Mouse (Mus musculus) limb, embryonic 13.5 days (tissue): Measurements from ENCODE around the gene Raet1e. TPM values are rescaled to one million over a fixed set of nuclear protein-coding genes. Genes with fewer than 3 reads are reported as not detected.
"Not testable (repeated sequence)": the region's sequence is repeated elsewhere in the genome, so short reads cannot be mapped to it uniquely, and the experiment has no call there.

Source experiments
- ATAC-seq: fragments of 200-750 bp; cut with Nextera tagmentation; 2 replicates; pipeline ENCODE4 v1.8.0; 2017; ENCODE audit warnings: low read depth, moderate number of reproducible peaks, moderate TSS enrichment; ENCODE audit not compliant: low FRiP score
- H3K27ac ChIP-seq: fragments of 300-500 bp; sonication (generic); 2 replicates; pipeline ENCODE4 v1.5.1; 2015; ENCODE audit warnings: inconsistent platforms, mild to moderate bottlenecking, moderate library complexity
- H3K27me3 ChIP-seq: fragments of 300-500 bp; sonication (generic); 2 replicates; pipeline ENCODE4 v1.6.1; 2015; ENCODE audit warnings: mild to moderate bottlenecking, inconsistent platforms
- H3K36me3 ChIP-seq: fragments of 300-500 bp; sonication (generic); 2 replicates; pipeline ENCODE4 v1.6.1; 2015; ENCODE audit warnings: inconsistent platforms, mild to moderate bottlenecking, moderate library complexity
- H3K4me1 ChIP-seq: fragments of 300-500 bp; sonication (generic); 2 replicates; pipeline ENCODE4 v1.6.1; 2015; ENCODE audit warnings: inconsistent platforms
- H3K4me2 ChIP-seq: fragments of 300-500 bp; sonication (generic); replicated peaks from 2 replicates; pipeline ENCODE4 v1.6.1; 2015; ENCODE audit warnings: inconsistent platforms, mild to moderate bottlenecking, moderate library complexity
- H3K4me3 ChIP-seq: fragments of 300-500 bp; sonication (generic); 2 replicates; pipeline ENCODE4 v1.5.1; 2015; ENCODE audit warnings: moderate library complexity, mild to moderate bottlenecking, inconsistent platforms
- H3K9ac ChIP-seq: fragments of 300-500 bp; sonication (generic); 2 replicates; pipeline ENCODE4 v1.6.1; 2015; ENCODE audit warnings: mild to moderate bottlenecking, inconsistent platforms
- H3K9me3 ChIP-seq: fragments of 300-500 bp; sonication (generic); 2 replicates; pipeline ENCODE4 v1.6.1; 2016; ENCODE audit warnings: inconsistent platforms
- WGBS: fragments of 180-500 bp; shearing (Covaris S2); methylation state at CpG from one replicate; pipeline ENCODE4 v1.1.7; 2015; 5-methylcytosine and 5-hydroxymethylcytosine counted together
- polyA plus RNA-seq: library from polyadenylated mRNA; unstranded; fragments of >200 nt; fragmentation: Nextera tagmentation; extraction: Ambion mirVana; gene quantifications from 2 replicates; pipeline ENCODE4 v1.2.1, GENCODE M21; 2015

The Raet1e gene
- polyA plus RNA-seq, 1 experiment from 2014 or later = 12.0 TPM

GRCm38 (mm10) chr10:22153147-22153690 is 5.2 kb upstream of the Raet1e start:
- not testable (repeated sequence) for H3K9me3 ChIP-seq, H3K27ac ChIP-seq, H3K36me3 ChIP-seq, ATAC-seq, H3K4me3 ChIP-seq, H3K9ac ChIP-seq, H3K4me2 ChIP-seq
- Histone ChIP-seq H3K27me3 (peaks cover 65% of the 10 kb centered on the region), H3K4me1 (peaks cover 24% of the 10 kb centered on the region)
- 4% methylated on average over 7 of the region's 7 CpGs for WGBS

- H3K4me3 ChIP-seq = peak overlapping the region; percentile 38
- WGBS = under 1% methylated on average over 38 of the region's 38 CpGs
- not testable (repeated sequence) for ATAC-seq, H3K27ac ChIP-seq, H3K9me3 ChIP-seq, H3K36me3 ChIP-seq, H3K9ac ChIP-seq
- H3K27me3 ChIP-seq = peaks cover 74% of the 10 kb centered on the region
- peak overlapping the region; percentile 64 for H3K4me2 ChIP-seq
- H3K4me1 ChIP-seq = peaks cover 31% of the 10 kb centered on the region
Measured at GRCm38 (mm10) chr10:22154127-22154526, 4.2 kb upstream of the Raet1e start.

GRCm38 (mm10) chr10:22154871-22155799 is 3.2 kb upstream of the Raet1e start:
- Histone ChIP-seq H3K27ac (no peak overlapping the region), H3K9ac (no peak overlapping the region), H3K27me3 (peaks cover 79% of the 10 kb centered on the region), H3K9me3 (no peaks in the 10 kb centered on the region), H3K4me1 (peaks cover 28% of the 10 kb centered on the region), H3K4me2 (no peak overlapping the region), H3K36me3 (no peaks in the 10 kb centered on the region), H3K4me3 (no peak overlapping the region)
- 12% methylated on average over 3 of the region's 3 CpGs for WGBS
- ATAC-seq = no peak

DNA sequence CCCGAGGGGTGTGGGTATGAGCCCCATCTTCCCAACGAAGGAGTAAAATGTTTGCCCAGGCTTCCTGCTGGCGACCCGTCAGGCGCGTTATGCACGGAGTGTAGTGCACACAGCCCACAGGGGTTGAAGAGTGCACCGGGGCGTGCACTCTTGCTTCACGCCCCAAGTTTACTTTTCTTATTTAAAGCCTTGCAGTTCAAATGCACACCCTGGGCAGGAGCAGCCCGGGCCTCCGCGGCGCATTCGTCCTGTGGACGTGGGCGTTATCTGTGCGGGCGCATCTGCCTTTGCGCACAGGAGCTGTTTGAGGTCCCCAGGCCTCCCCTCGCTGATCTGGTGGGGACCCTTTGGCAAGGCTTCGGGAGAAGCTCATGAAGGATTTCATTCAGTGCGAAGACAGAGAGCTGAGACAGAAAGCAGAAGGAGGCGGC is 777 bp downstream of the Raet1e start:
- Histone ChIP-seq H3K4me3 (peak overlapping the region; percentile 45), H3K27ac (no peak overlapping the region), H3K27me3 (peaks cover 74% of the 10 kb centered on the region), H3K9ac (no peak overlapping the region), H3K36me3 (no peaks in the 10 kb centered on the region), H3K9me3 (no peaks in the 10 kb centered on the region), H3K4me1 (peaks cover 14% of the 10 kb centered on the region), H3K4me2 (peak overlapping the region; percentile 70)
- WGBS = 2% methylated on average over 24 of the region's 24 CpGs
- no peak for ATAC-seq

- Histone ChIP-seq H3K9ac (no peak overlapping the region), H3K4me2 (peak overlapping the region; percentile 70; the same call in 1 of the 2 replicates), H3K27me3 (peaks cover 74% of the 10 kb centered on the region), H3K4me1 (peaks cover 14% of the 10 kb centered on the region), H3K36me3 (no peaks in the 10 kb centered on the region), H3K9me3 (no peaks in the 10 kb centered on the region), H3K27ac (no peak overlapping the region), H3K4me3 (no peak overlapping the region)
- under 1% methylated on average over 23 of the region's 23 CpGs for WGBS
- ATAC-seq = no peak
Measured at GRCm38 (mm10) chr10:22159581-22160140, 1.3 kb downstream of the Raet1e start.

GRCm38 (mm10) chr10:22163279-22163678 is 4.9 kb downstream of the Raet1e start:
- 13% methylated on average over 9 of the region's 9 CpGs for WGBS
- ATAC-seq = 0 out of 2 replicates have a peak, but pooled peaks have one; percentile 33
- Histone ChIP-seq H3K27me3 (peaks cover 40% of the 10 kb centered on the region), H3K4me1 (peaks cover 12% of the 10 kb centered on the region), H3K4me2 (peak overlapping the region; percentile 48)
- H3K36me3 ChIP-seq, H3K9ac ChIP-seq, H3K4me3 ChIP-seq, H3K9me3 ChIP-seq, H3K27ac ChIP-seq: not testable (repeated sequence)

- Histone ChIP-seq H3K27me3 (peaks cover 34% of the 10 kb centered on the region), H3K4me2 (peak overlapping the region; percentile 48)
- H3K4me3 ChIP-seq, H3K9ac ChIP-seq, H3K4me1 ChIP-seq, H3K27ac ChIP-seq, H3K36me3 ChIP-seq, H3K9me3 ChIP-seq: not testable (repeated sequence)
- WGBS = 38% methylated on average over 15 of the region's 16 CpGs
- ATAC-seq = peak; percentile 68; the same call in 1 of the 2 replicates
Measured at GRCm38 (mm10) chr10:22163705-22164583, 5.6 kb downstream of the Raet1e start.

DNA sequence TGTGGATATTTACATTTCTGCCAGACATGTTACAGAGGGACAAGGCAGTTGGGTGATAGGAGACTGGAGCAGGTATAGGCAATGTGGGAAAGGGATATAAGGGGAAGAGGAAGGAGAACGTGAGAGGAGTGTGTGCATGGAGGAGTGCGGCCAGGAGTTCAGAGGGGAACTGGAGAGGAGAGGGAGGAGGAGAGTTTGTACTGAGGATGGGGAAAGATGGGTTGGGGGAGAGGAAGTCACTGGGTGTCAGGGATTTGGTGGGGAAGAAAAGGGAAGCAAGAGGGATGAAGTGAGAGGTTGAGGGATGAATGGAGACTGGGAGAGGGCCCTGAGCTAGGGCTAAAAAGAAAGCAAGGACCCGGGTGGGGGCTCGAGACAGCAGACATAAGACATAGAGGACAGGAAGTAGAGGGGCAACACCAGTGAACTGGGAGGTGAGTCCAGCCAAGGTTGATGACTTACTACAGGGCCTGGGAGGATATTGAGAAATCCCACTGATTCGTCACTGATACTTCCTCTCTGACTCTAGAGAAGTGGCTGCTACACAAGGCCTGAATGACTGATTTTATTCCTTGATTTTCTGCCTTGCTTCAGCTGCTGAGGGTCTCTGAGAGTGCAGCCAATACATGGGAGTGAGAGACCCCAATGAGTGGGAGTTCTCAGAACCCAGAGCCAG is 7.1 kb downstream of the Raet1e start:
- peaks cover 23% of the 10 kb centered on the region for H3K27me3 ChIP-seq
- H3K9me3 ChIP-seq, H3K36me3 ChIP-seq, H3K4me3 ChIP-seq, H3K27ac ChIP-seq, ATAC-seq, H3K9ac ChIP-seq, H3K4me2 ChIP-seq, H3K4me1 ChIP-seq: not testable (repeated sequence)
- 62% methylated on average over 5 of the region's 5 CpGs for WGBS

DNA sequence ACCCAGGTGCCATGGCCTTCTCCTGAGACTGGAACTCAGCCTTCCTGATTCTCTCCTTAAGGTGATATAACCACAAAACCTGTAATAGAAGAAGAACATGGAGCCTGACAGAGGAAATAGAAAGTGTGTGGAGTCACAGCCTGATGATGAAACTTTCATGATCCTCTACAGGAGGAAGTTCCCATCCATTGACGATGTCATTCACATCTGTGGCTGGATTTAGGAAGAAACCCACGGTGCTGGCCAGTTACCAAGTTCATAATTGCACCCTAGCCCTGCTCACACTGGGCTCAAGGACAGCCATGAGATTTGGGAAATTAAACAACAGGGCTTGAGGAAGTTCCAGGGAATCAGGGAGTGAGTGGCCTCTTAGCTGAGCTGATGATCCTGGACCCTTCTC is 7.7 kb downstream of the Raet1e start:
- H3K4me3 ChIP-seq, H3K4me1 ChIP-seq, H3K9me3 ChIP-seq, H3K4me2 ChIP-seq, H3K27ac ChIP-seq, H3K36me3 ChIP-seq, ATAC-seq, H3K9ac ChIP-seq: not testable (repeated sequence)
- WGBS = 70% methylated on average over 2 of the region's 2 CpGs
- H3K27me3 ChIP-seq = peaks cover 17% of the 10 kb centered on the region

DNA sequence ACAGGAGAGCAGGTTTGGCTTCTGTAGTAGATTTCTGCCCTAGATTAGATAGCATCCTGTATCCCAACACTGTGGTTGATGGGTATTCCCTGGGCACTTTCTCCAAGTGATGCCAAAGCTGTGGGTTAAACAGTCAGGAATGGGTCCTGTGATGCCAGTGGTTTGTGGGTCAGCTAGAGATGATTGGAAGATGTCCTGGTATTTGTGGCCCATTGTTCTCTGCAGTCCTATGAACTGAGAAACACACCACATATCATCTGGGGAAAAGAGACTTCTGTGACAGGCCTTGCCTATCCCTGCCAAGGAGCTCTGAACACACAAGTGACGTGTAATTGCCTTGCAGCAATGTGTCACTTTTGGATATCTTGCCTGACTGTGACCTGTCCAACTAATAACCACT is 8.7 kb downstream of the Raet1e start:
- H3K9me3 ChIP-seq, ATAC-seq, H3K36me3 ChIP-seq, H3K9ac ChIP-seq, H3K27ac ChIP-seq, H3K4me3 ChIP-seq, H3K4me1 ChIP-seq, H3K4me2 ChIP-seq: not testable (repeated sequence)
- H3K27me3 ChIP-seq = peaks cover 12% of the 10 kb centered on the region
- WGBS = 80% methylated on average over 1 of the region's 1 CpGs

GRCm38 (mm10) chr10:22169116-22169515 is 10.7 kb downstream of the Raet1e start:
- not testable (repeated sequence) for ATAC-seq, H3K27me3 ChIP-seq, H3K9me3 ChIP-seq, H3K9ac ChIP-seq, H3K36me3 ChIP-seq, H3K4me3 ChIP-seq, H3K4me2 ChIP-seq, H3K27ac ChIP-seq, H3K4me1 ChIP-seq
